Mouse (Mus musculus): Measurements from ENCODE around the gene Gm6583. TPM values are rescaled to one million over a fixed set of nuclear protein-coding genes. Genes with fewer than 3 reads are reported as not detected.

The Gm6583 gene
- polyA plus RNA-seq, 1 experiment = 0.01 TPM

GRCm38 (mm10) chr5:112339215-112339614, 16.6 kb downstream of the Gm6583 start:
- TF ChIP-seq TAL1 (IDR thresholded peaks at IDR 0.05; ENCODE audit: low read length) (no peak), GATA1 (IDR thresholded peaks at IDR 0.05; ENCODE audit: low read length) (no peak)
- peaks cover 30% of the 10 kb centered on the region for H3K4me1 ChIP-seq (ENCODE audit: control insufficient read depth)
- H3K36me3 ChIP-seq (ENCODE audit: control insufficient read depth) = peaks cover 65% of the 10 kb centered on the region
- H3K9me3 ChIP-seq (ENCODE audit: control insufficient read depth, low read length) = no peaks in the 10 kb centered on the region
- no peak overlapping the region for H3K4me3 ChIP-seq (replicated peaks)
- no peaks in the 10 kb centered on the region for H3K27me3 ChIP-seq (ENCODE audit: control insufficient read depth)

GRCm38 (mm10) chr5:112337004-112337403, 18.8 kb downstream of the Gm6583 start:
- Histone ChIP-seq H3K4me1 (ENCODE audit: control insufficient read depth) (peaks cover 12% of the 10 kb centered on the region), H3K9me3 (ENCODE audit: control insufficient read depth, low read length) (no peaks in the 10 kb centered on the region), H3K36me3 (ENCODE audit: control insufficient read depth) (peaks cover 87% of the 10 kb centered on the region), H3K27me3 (ENCODE audit: control insufficient read depth) (no peaks in the 10 kb centered on the region), H3K4me3 (replicated peaks) (no peak overlapping the region)
- no peak for TF ChIP-seq TAL1 (IDR thresholded peaks at IDR 0.05; ENCODE audit: low read length)
- no peak for TF ChIP-seq GATA1 (IDR thresholded peaks at IDR 0.05; ENCODE audit: low read length)

- no peaks in the 10 kb centered on the region for H3K27me3 ChIP-seq (ENCODE audit: control insufficient read depth)
- H3K9me3 ChIP-seq (ENCODE audit: control insufficient read depth, low read length) = no peaks in the 10 kb centered on the region
- no peaks in the 10 kb centered on the region for H3K4me1 ChIP-seq (ENCODE audit: control insufficient read depth)
- H3K36me3 ChIP-seq (ENCODE audit: control insufficient read depth) = peaks cover 96% of the 10 kb centered on the region
- TF ChIP-seq GATA1 (IDR thresholded peaks at IDR 0.05; ENCODE audit: low read length) = no peak
- no peak for TF ChIP-seq TAL1 (IDR thresholded peaks at IDR 0.05; ENCODE audit: low read length)
- H3K4me3 ChIP-seq (replicated peaks) = no peak overlapping the region
Observed at GRCm38 (mm10) chr5:112335473-112335872, 20.4 kb downstream of the Gm6583 start.

- H3K36me3 ChIP-seq (ENCODE audit: control insufficient read depth) = peaks cover 75% of the 10 kb centered on the region
- no peak for TF ChIP-seq TAL1 (IDR thresholded peaks at IDR 0.05; ENCODE audit: low read length)
- H3K27me3 ChIP-seq (ENCODE audit: control insufficient read depth) = no peaks in the 10 kb centered on the region
- no peak overlapping the region for H3K4me3 ChIP-seq (replicated peaks)
- peaks cover 32% of the 10 kb centered on the region for H3K4me1 ChIP-seq (ENCODE audit: control insufficient read depth)
- H3K9me3 ChIP-seq (ENCODE audit: control insufficient read depth, low read length) = no peaks in the 10 kb centered on the region
Observed at GRCm38 (mm10) chr5:112329805-112330564, 25.8 kb downstream of the Gm6583 start.

- no peak overlapping the region for H3K4me3 ChIP-seq (replicated peaks)
- peaks cover 43% of the 10 kb centered on the region for H3K4me1 ChIP-seq (ENCODE audit: control insufficient read depth)
- H3K9me3 ChIP-seq (ENCODE audit: control insufficient read depth, low read length) = no peaks in the 10 kb centered on the region
- TF ChIP-seq TAL1 (IDR thresholded peaks at IDR 0.05; ENCODE audit: low read length) (no peak), GATA1 (IDR thresholded peaks at IDR 0.05; ENCODE audit: low read length) (no peak)
- H3K27me3 ChIP-seq (ENCODE audit: control insufficient read depth) = no peaks in the 10 kb centered on the region
- peaks cover 54% of the 10 kb centered on the region for H3K36me3 ChIP-seq (ENCODE audit: control insufficient read depth)
Observed at GRCm38 (mm10) chr5:112327854-112328253, 28.0 kb downstream of the Gm6583 start.

GRCm38 (mm10) chr5:112326446-112327009, 29.3 kb downstream of the Gm6583 start:
- Histone ChIP-seq H3K4me1 (ENCODE audit: control insufficient read depth) (peaks cover 43% of the 10 kb centered on the region), H3K36me3 (ENCODE audit: control insufficient read depth) (peaks cover 41% of the 10 kb centered on the region), H3K9me3 (ENCODE audit: control insufficient read depth, low read length) (no peaks in the 10 kb centered on the region), H3K27me3 (ENCODE audit: control insufficient read depth) (no peaks in the 10 kb centered on the region), H3K4me3 (replicated peaks) (peak overlapping the region; percentile 80)
- TF ChIP-seq GATA1 (IDR thresholded peaks at IDR 0.05; ENCODE audit: low read length) = no peak
- TF ChIP-seq TAL1 (IDR thresholded peaks at IDR 0.05; ENCODE audit: low read length) = no peak

GRCm38 (mm10) chr5:112325546-112326445, 30.0 kb downstream of the Gm6583 start, which contains the start of gene Tfip11:
Gene Tfip11, plus strand, starts transcription at chr5:112326358.
- Histone ChIP-seq H3K4me3 (replicated peaks) (peak within 1 kb of the TSS; percentile 80), H3K4me1 (ENCODE audit: control insufficient read depth) (peaks cover 44% of the 10 kb centered on the region), H3K27me3 (ENCODE audit: control insufficient read depth) (no peaks in the 10 kb centered on the region), H3K9me3 (ENCODE audit: control insufficient read depth, low read length) (no peaks in the 10 kb centered on the region; the same call in 1 of the 2 replicates), H3K36me3 (ENCODE audit: control insufficient read depth) (peaks cover 33% of the 10 kb centered on the region)
- TF ChIP-seq GATA1 (IDR thresholded peaks at IDR 0.05; ENCODE audit: low read length) (no peak), TAL1 (IDR thresholded peaks at IDR 0.05; ENCODE audit: low read length) (no peak)

GRCm38 (mm10) chr5:112324637-112325545, 30.9 kb downstream of the Gm6583 start:
- Histone ChIP-seq H3K27me3 (ENCODE audit: control insufficient read depth) (no peaks in the 10 kb centered on the region), H3K4me1 (ENCODE audit: control insufficient read depth) (peaks cover 51% of the 10 kb centered on the region), H3K9me3 (ENCODE audit: control insufficient read depth, low read length) (no peaks in the 10 kb centered on the region; the same call in 1 of the 2 replicates), H3K4me3 (replicated peaks) (peak overlapping the region; percentile 80), H3K36me3 (ENCODE audit: control insufficient read depth) (peaks cover 24% of the 10 kb centered on the region)
- TF ChIP-seq TAL1 (IDR thresholded peaks at IDR 0.05; ENCODE audit: low read length) (no peak), GATA1 (IDR thresholded peaks at IDR 0.05; ENCODE audit: low read length) (no peak; the same call in 1 of the 2 replicates)
